Mouse (Mus musculus) heart, adult 2 months (tissue): ENCODE data around the gene Cyp4f18. TPM values are rescaled to one million over a fixed set of nuclear protein-coding genes. Genes with fewer than 3 reads are reported as not detected.

ENCODE experiments used
- DNase-seq, 2 experiments: peaks; one replicate each; pipeline ENCODE4 v3.0.0; 2021
- H3K27ac ChIP-seq: fragments of 200-600 bp; 2 replicates; pipeline ENCODE4 v1.8.1; 2022
- H3K27me3 ChIP-seq: fragments of 200-500 bp; 2 replicates; pipeline ENCODE4 v1.6.1; 2012; ENCODE audit warnings: mild to moderate bottlenecking, low read length, inconsistent platforms, mixed read lengths; ENCODE audit not compliant: control insufficient read depth, insufficient read depth
- H3K36me3 ChIP-seq: fragments of 200-500 bp; 2 replicates; pipeline ENCODE4 v1.6.1; 2012; ENCODE audit warnings: low read length, inconsistent platforms; ENCODE audit not compliant: control insufficient read depth, insufficient read depth
- H3K4me1 ChIP-seq: fragments of 200-500 bp; 2 replicates; pipeline ENCODE4 v1.6.1; 2011; ENCODE audit warnings: low read length; ENCODE audit not compliant: control insufficient read depth, insufficient read depth
- H3K4me3 ChIP-seq: fragments of 200-600 bp; 2 replicates; pipeline ENCODE4 v1.8.1; 2022
- H3K79me2 ChIP-seq: fragments of 200-500 bp; replicated peaks from 2 replicates; pipeline ENCODE4 v1.6.1; 2012; ENCODE audit warnings: mild to moderate bottlenecking, inconsistent platforms, low read length, moderate library complexity, mixed read lengths; ENCODE audit not compliant: control insufficient read depth, insufficient read depth
- H3K9ac ChIP-seq: fragments of 200-500 bp; 2 replicates; pipeline ENCODE4 v1.6.1; 2012; ENCODE audit warnings: low read depth, mild to moderate bottlenecking, control low read depth, inconsistent platforms, low read length, mixed read lengths
- CTCF ChIP-seq: fragments of 200-600 bp; IDR thresholded peaks from 2 replicates; pipeline ENCODE4 v1.8.1; 2022; ENCODE audit warnings: antibody characterized with exemption, mild to moderate bottlenecking, moderate library complexity
- EP300 ChIP-seq: fragments of 200-500 bp; IDR thresholded peaks from 2 replicates; pipeline ENCODE4 v1.6.1; 2011; ENCODE audit warnings: low read depth, low read length, control low read depth; ENCODE audit not compliant: insufficient read depth
- POLR2A ChIP-seq: fragments of 200-500 bp; IDR thresholded peaks from 2 replicates; pipeline ENCODE4 v1.6.1; 2011; ENCODE audit warnings: mild to moderate bottlenecking, low read depth, low read length, control low read depth; ENCODE audit not compliant: insufficient read depth
- WGBS: fragments of 180-500 bp; shearing (Covaris S2); methylation state at CpG from one replicate; pipeline ENCODE4 v1.1.7; 2018; 5-methylcytosine and 5-hydroxymethylcytosine counted together
- intact Hi-C: fragments of 180-260 bp; cut with DNase I; formaldehyde crosslinking; loops from one replicate; pipeline ENCODE4 v1.15.1; 2025
- polyA plus RNA-seq: library from polyadenylated mRNA; depleted of rRNA; stranded (reverse); fragments of >200 nt; gene quantifications from 2 replicates; pipeline ENCODE4 v1.2.3, GENCODE M21; 2012
- total RNA-seq, 2 experiments: library from RNA; stranded (reverse); gene quantifications; 2 replicates each; pipeline ENCODE4 v1.2.3; 2021

Gene Cyp4f18
- total and polyA plus RNA-seq, 3 experiments: 1.2 to 5.2 (median 1.4) TPM

DNA sequence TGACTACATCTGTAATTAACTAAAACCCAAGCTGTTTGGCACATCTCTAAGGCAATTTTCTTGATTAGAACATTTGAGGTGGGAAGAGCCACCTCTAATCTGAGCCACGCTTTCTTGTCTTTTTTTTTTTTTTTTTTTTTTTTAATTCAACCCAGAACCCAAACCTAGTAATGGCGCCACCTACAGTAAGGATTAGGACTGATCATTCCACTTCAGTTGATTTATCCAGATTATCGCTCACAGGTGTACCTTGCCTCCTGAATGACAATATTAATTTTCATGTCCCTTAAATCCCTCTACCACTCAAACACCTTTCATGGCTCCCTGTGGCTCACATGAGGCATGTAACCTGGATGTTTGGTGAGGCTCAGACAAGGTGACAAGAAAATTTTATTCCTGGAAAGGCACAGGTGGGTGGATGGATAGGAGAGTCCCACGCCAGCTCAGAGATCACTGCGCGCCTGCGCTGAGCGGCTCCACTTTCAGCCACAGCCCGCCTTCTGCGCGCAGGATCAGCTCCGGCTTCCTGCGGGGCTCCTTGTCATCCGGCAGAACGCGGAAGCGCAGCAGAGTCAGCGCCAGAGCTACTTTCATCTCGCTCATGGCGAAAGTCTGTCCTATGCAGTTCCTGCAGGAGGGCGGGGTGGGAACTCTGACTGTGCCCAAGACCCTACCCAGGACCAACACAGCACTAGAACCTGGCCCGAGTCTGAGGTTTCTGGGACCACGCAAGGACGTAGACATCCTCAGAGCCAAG is 21.1 kb downstream of the Cyp4f18 start:
- 15% methylated on average over 24 of the region's 24 CpGs for WGBS
- Histone ChIP-seq H3K79me2 (no peaks in the 10 kb centered on the region), H3K27ac (no peak overlapping the region), H3K9ac (peak overlapping the region; percentile 42), H3K4me3 (peak overlapping the region; percentile 51), H3K36me3 (no peaks in the 10 kb centered on the region), H3K4me1 (no peaks in the 10 kb centered on the region; the same call in 1 of the 2 replicates), H3K27me3 (no peaks in the 10 kb centered on the region)
- intact Hi-C loops: no loop called here
- TF ChIP-seq POLR2A (peak; percentile 64), CTCF (peak; percentile 38), EP300 (no peak)
- peak; percentile 60 to 61 for DNase-seq

GRCm38 (mm10) chr8:71984601-71985000 is 24.8 kb downstream of the Cyp4f18 start:
- H3K27me3 ChIP-seq: no peaks in the 10 kb centered on the region
- H3K4me3 ChIP-seq: no peak overlapping the region
- H3K4me1 ChIP-seq: no peaks in the 10 kb centered on the region; the same call in 1 of the 2 replicates
- 53% methylated on average over 4 of the region's 4 CpGs for WGBS
- H3K79me2 ChIP-seq: no peaks in the 10 kb centered on the region
- intact Hi-C loops: no loop called here
- no peak for DNase-seq
- no peak for TF ChIP-seq POLR2A
- no peak for TF ChIP-seq EP300
- TF ChIP-seq CTCF: peak; percentile 53
- no peaks in the 10 kb centered on the region for H3K36me3 ChIP-seq
- H3K9ac ChIP-seq: no peak overlapping the region
- H3K27ac ChIP-seq: no peak overlapping the region

DNA sequence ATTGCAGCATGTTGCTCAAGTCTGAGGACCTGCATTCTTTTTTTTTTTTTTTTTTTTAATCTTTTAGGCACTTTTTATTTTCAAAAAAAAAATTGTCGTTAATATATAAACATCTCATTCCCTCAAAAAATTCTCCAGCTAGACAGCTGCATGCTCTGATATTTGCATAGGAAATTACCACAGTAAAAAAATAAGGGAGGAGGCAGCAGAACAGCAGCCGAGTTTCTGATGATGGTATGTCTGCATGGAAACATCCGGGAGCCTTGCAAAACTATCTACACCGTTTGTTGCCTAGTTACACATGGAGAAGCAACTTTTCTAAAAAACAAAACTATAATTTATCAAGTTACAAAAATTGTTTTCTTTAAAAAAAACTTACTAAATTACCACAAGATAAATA is 28.0 kb downstream of the Cyp4f18 start:
- intact Hi-C loops: no loop called here
- H3K79me2 ChIP-seq: no peaks in the 10 kb centered on the region
- no peak overlapping the region for H3K4me3 ChIP-seq
- no peaks in the 10 kb centered on the region; the same call in 1 of the 2 replicates for H3K4me1 ChIP-seq
- H3K9ac ChIP-seq: no peak overlapping the region
- TF ChIP-seq EP300 (no peak), CTCF (no peak), POLR2A (no peak)
- WGBS: 43% methylated on average over 4 of the region's 4 CpGs
- no peak overlapping the region for H3K27ac ChIP-seq
- no peaks in the 10 kb centered on the region for H3K27me3 ChIP-seq
- no peak for DNase-seq
- H3K36me3 ChIP-seq: no peaks in the 10 kb centered on the region

DNA sequence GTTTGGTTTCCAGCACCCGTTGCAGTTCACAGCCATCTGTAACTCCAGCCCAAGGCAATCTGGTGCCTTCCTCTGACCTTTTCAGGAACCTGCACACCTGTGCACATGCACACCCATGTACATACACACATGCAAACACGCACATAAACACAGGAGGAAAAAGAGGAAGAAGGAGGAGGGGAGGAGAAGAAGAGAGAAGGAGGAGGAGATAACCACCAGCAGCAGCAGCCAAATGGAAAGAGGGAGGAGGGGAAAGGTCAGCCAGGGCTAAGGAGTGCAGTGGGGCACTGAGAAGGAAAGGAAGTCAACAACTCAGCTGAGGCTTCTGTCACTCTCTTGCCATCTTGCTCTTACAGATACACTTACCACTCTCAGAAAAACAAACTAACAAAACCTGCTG is 28.4 kb downstream of the Cyp4f18 start:
- Histone ChIP-seq H3K9ac (no peak overlapping the region), H3K27ac (no peak overlapping the region), H3K36me3 (no peaks in the 10 kb centered on the region), H3K4me1 (no peaks in the 10 kb centered on the region; the same call in 1 of the 2 replicates), H3K27me3 (no peaks in the 10 kb centered on the region), H3K79me2 (no peaks in the 10 kb centered on the region), H3K4me3 (no peak overlapping the region)
- intact Hi-C loops: no loop called here
- peak in 1 of 2 experiments; percentile 12 for DNase-seq
- 22% methylated on average over 2 of the region's 2 CpGs for WGBS
- TF ChIP-seq CTCF (no peak), EP300 (no peak), POLR2A (no peak)

- Histone ChIP-seq H3K4me1 (no peaks in the 10 kb centered on the region), H3K4me3 (no peak overlapping the region), H3K36me3 (peaks cover under 1% of the 10 kb centered on the region), H3K27me3 (no peaks in the 10 kb centered on the region), H3K79me2 (no peaks in the 10 kb centered on the region), H3K27ac (no peak overlapping the region), H3K9ac (no peak overlapping the region)
- TF ChIP-seq EP300: no peak
- no peak for TF ChIP-seq POLR2A
- no peak for TF ChIP-seq CTCF
- no peak for DNase-seq
- intact Hi-C loops: loop anchor here (5.0 kb wide), 1 partner anchor 67 kb away; the partner anchor contains the start of genes Zfp617 and Zfp882
- 77% methylated on average over 3 of the region's 3 CpGs for WGBS
Measured at GRCm38 (mm10) chr8:71974211-71974610, 35.2 kb downstream of the Cyp4f18 start.

- Histone ChIP-seq H3K4me3 (no peak overlapping the region), H3K79me2 (no peaks in the 10 kb centered on the region), H3K36me3 (peaks cover 4% of the 10 kb centered on the region), H3K27ac (no peak overlapping the region), H3K27me3 (no peaks in the 10 kb centered on the region), H3K9ac (no peak overlapping the region), H3K4me1 (no peaks in the 10 kb centered on the region)
- intact Hi-C loops: loop anchor here (5.0 kb wide), 1 partner anchor 65 kb away; the partner anchor contains the start of genes Zfp617 and Zfp882
- no peak for TF ChIP-seq POLR2A
- peak; percentile 86 for TF ChIP-seq CTCF
- DNase-seq: no peak
- WGBS: 32% methylated on average over 1 of the region's 1 CpGs
Measured at GRCm38 (mm10) chr8:71971945-71972344, 37.5 kb downstream of the Cyp4f18 start.
